Mouse (Mus musculus): ENCODE results near the gene Flywch2.

- TF ChIP-seq CTCF (IDR thresholded peaks at IDR 0.05; ENCODE audit: insufficient read depth, low read length) (no peak), POLR2A (IDR thresholded peaks at IDR 0.05; ENCODE audit: borderline replicate concordance, extremely low read depth, low read depth, low read length) (no peak)
Measured at GRCm38 (mm10) chr17:23804426-23805085, 18.7 kb upstream of the Flywch2 start.
